Mouse (Mus musculus): ENCODE measurements around the gene Lyg2.

Lyg2 gene

GRCm38 (mm10) chr1:37883411-37883810 is 32.9 kb downstream of the Lyg2 start:
- DNase-seq (ENCODE audit: extremely low spot score, low spot score): no peak

GRCm38 (mm10) chr1:37877736-37878460 is 38.4 kb downstream of the Lyg2 start:
- no peak for DNase-seq (ENCODE audit: extremely low spot score, low spot score)

GRCm38 (mm10) chr1:37873157-37873556 is 43.1 kb downstream of the Lyg2 start:
- no peak for DNase-seq (ENCODE audit: extremely low spot score, low spot score)

- peak; percentile 79 for DNase-seq (ENCODE audit: extremely low spot score, low spot score)
Measured at GRCm38 (mm10) chr1:37872131-37873067, 43.9 kb downstream of the Lyg2 start.

- DNase-seq (ENCODE audit: extremely low spot score, low spot score): peak; percentile 34
Measured at GRCm38 (mm10) chr1:37871704-37872103, 44.6 kb downstream of the Lyg2 start, which contains the start of gene Lipt1. Lipt1 (plus strand) TSS chr1:37871738.

GRCm38 (mm10) chr1:37869362-37869761 is 46.9 kb downstream of the Lyg2 start:
- DNase-seq (ENCODE audit: extremely low spot score, low spot score): no peak

- no peak for DNase-seq (ENCODE audit: extremely low spot score, low spot score)
Measured at GRCm38 (mm10) chr1:37868640-37869039, 47.7 kb downstream of the Lyg2 start.

- no peak for DNase-seq (ENCODE audit: extremely low spot score, low spot score)
Measured at GRCm38 (mm10) chr1:37867684-37868322, 48.5 kb downstream of the Lyg2 start.

- peak; percentile 38 for DNase-seq (ENCODE audit: extremely low spot score, low spot score)
Measured at GRCm38 (mm10) chr1:37867056-37867455, 49.2 kb downstream of the Lyg2 start.

- no peak for DNase-seq (ENCODE audit: extremely low spot score, low spot score)
Measured at GRCm38 (mm10) chr1:37866286-37866685, 50.0 kb downstream of the Lyg2 start, which contains the start of gene Tsga10. Tsga10 (minus strand) TSS chr1:37866429.

GRCm38 (mm10) chr1:37865401-37866215 is 50.7 kb downstream of the Lyg2 start:
- DNase-seq (ENCODE audit: extremely low spot score, low spot score): no peak

GRCm38 (mm10) chr1:37864511-37865400 is 51.5 kb downstream of the Lyg2 start:
- DNase-seq (ENCODE audit: extremely low spot score, low spot score): peak; percentile 99

Data from neural tube, embryonic 10.5 days (tissue).